Mouse (Mus musculus) heart, adult 2 months (tissue): Measurements from ENCODE around the gene Atp1a2.

Experiments used
- CTCF ChIP-seq: fragments of 200-600 bp; IDR thresholded peaks from 2 replicates; pipeline ENCODE4 v1.8.1; 2022; ENCODE audit warnings: antibody characterized with exemption, mild to moderate bottlenecking, moderate library complexity
- EP300 ChIP-seq: fragments of 200-500 bp; IDR thresholded peaks from 2 replicates; pipeline ENCODE4 v1.6.1; 2011; ENCODE audit warnings: low read depth, low read length, control low read depth; ENCODE audit not compliant: insufficient read depth
- POLR2A ChIP-seq: fragments of 200-500 bp; IDR thresholded peaks from 2 replicates; pipeline ENCODE4 v1.6.1; 2011; ENCODE audit warnings: mild to moderate bottlenecking, low read depth, low read length, control low read depth; ENCODE audit not compliant: insufficient read depth

DNA sequence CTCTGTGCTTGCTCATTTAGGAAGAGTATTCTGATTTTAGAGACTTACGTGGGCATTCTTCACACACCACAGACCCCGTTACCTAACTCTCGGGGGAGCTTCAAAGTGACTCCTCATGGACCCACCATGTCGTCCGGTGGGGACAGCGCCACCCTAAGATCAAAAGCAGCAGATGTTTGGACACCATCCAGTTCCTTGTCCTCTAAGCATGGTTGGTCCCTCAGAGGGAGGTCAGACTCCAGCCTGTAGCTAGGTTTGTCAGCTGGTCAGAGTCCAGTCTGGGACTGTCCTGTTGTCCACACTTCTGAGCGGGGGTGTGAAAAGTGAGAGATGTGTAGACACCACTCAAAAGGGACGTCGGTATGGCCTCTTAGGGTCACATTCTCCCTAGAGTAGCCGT is 48.8 kb upstream of the Atp1a2 start:
- no peak for TF ChIP-seq CTCF
- TF ChIP-seq EP300 = no peak
- TF ChIP-seq POLR2A = no peak
